8 mouse cellular contexts compared by ENCODE assay signal in genomic region chr19:6969291-6969664, GRCm38 (mm10). TPM values are rescaled to one million over a fixed set of nuclear protein-coding genes. Genes with fewer than 3 reads are reported as not detected.
DNase-seq lines count a peak whose midpoint lies in the region; ATAC-seq and TF ChIP-seq lines count a peak whose summit lies in the region.

No protein-coding gene starts in this region.

- WGBS in liver, embryonic 12.5 days (ENCODE audit: insufficient replicate concordance) = under 1% methylated on average over 17 of the region's 20 CpGs

- no peaks in the 10 kb centered on the region for H3K9me3 ChIP-seq in liver, embryonic 12.5 days (replicated peaks)

- H3K4me3 ChIP-seq in testis, adult 2 months (ENCODE audit: control insufficient read depth, low read depth, low read length) = peak overlapping the region; percentile 82
- peak overlapping the region; percentile 67 for H3K4me3 ChIP-seq in liver, embryonic 12.5 days

- H3K4me2 ChIP-seq in liver, embryonic 12.5 days = peak overlapping the region; percentile 96

- peak overlapping the region; percentile 79 for H3K9ac ChIP-seq in liver, embryonic 12.5 days

- no peaks in the 10 kb centered on the region for H3K27me3 ChIP-seq in testis, adult 2 months (ENCODE audit: control insufficient read depth, insufficient read depth, low read length)
- H3K27me3 ChIP-seq in liver, embryonic 12.5 days (replicated peaks) = peaks cover 8% of the 10 kb centered on the region; the same call in 1 of the 2 replicates

- TF ChIP-seq CTCF in testis, adult 2 months (IDR thresholded peaks at IDR 0.05; ENCODE audit: control insufficient read depth, insufficient read depth, insufficient replicate concordance, low read depth, low read length) = no peak

- ATAC-seq in liver, embryonic 12.5 days = no peak
- no peak for ATAC-seq in megakaryocyte progenitor cell, adult 5-6 weeks (replicated peaks; ENCODE audit: poor library complexity)

- no peak for TF ChIP-seq POLR2A in testis, adult 2 months (IDR thresholded peaks at IDR 0.05; ENCODE audit: control insufficient read depth, low read depth, low read length)

- H3K27ac ChIP-seq in testis, adult 2 months (ENCODE audit: control insufficient read depth, insufficient read depth, low read depth, low read length) = no peak overlapping the region
- H3K27ac ChIP-seq in liver, embryonic 12.5 days = 0 out of 2 replicates have a peak overlapping the region, but pooled peaks have one; percentile 41

- DNase-seq in embryo, embryonic 10 days (ENCODE audit: low spot score) = peak; percentile 41
- no peak for DNase-seq in embryo, embryonic 9.5 days (ENCODE audit: extremely low spot score)
- DNase-seq in testis, postnatal 14 days (ENCODE audit: low spot score) = no peak
- DNase-seq in adrenal gland, postnatal 36 days = no peak
- DNase-seq in urinary bladder, postnatal 14 days (ENCODE audit: low spot score) = no peak

- no peaks in the 10 kb centered on the region for H3K36me3 ChIP-seq in testis, adult 2 months (ENCODE audit: control insufficient read depth, insufficient read depth, low read length)
- H3K36me3 ChIP-seq in liver, embryonic 12.5 days = peaks cover 23% of the 10 kb centered on the region

- H3K4me1 ChIP-seq in testis, adult 2 months (ENCODE audit: control insufficient read depth, insufficient read depth, low read length) = peaks cover 24% of the 10 kb centered on the region
- peaks cover 62% of the 10 kb centered on the region for H3K4me1 ChIP-seq in liver, embryonic 12.5 days

RNA-seq across cellular contexts. Expression of gene Ppp1r14b, which starts 5.5 kb away (rescaled TPM):
- 139 and 154 TPM in 2 replicates for polyA plus RNA-seq in testis, adult 2 months (2012; rRNA removed)
- polyA plus RNA-seq in liver, embryonic 12.5 days (2016; fragmentation: Nextera tagmentation; extraction: Ambion mirVana) = 153 and 155 TPM in 2 replicates
- total RNA-seq in megakaryocyte progenitor cell, adult 5-6 weeks (2015) = 190 and 236 TPM in 2 replicates
- 131 and 141 TPM in 2 replicates for total RNA-seq in megakaryocyte progenitor cell, adult 5-6 weeks (2017)
- total RNA-seq in adrenal gland, postnatal 36 days (2021) = 100 to 1,000 TPM; 203 TPM

RNA-seq across cellular contexts. Expression of gene Plcb3, which starts 7.0 kb away (rescaled TPM):
- polyA plus RNA-seq in testis, adult 2 months (2012; rRNA removed) = 13.9 and 14.6 TPM in 2 replicates
- polyA plus RNA-seq in liver, embryonic 12.5 days (2016; fragmentation: Nextera tagmentation; extraction: Ambion mirVana) = 13.6 and 14.4 TPM in 2 replicates
- 5.0 and 6.8 TPM in 2 replicates for total RNA-seq in megakaryocyte progenitor cell, adult 5-6 weeks (2015)
- total RNA-seq in megakaryocyte progenitor cell, adult 5-6 weeks (2017) = 7.3 and 7.6 TPM in 2 replicates
- total RNA-seq in adrenal gland, postnatal 36 days (2021) = 10 to 100 TPM; 41.8 to 44.5 TPM

RNA-seq across cellular contexts. Expression of gene Fkbp2, which starts 11.0 kb away (rescaled TPM):
- 28.3 and 29.1 TPM in 2 replicates for polyA plus RNA-seq in testis, adult 2 months (2012; rRNA removed)
- 91.7 and 92.0 TPM in 2 replicates for polyA plus RNA-seq in liver, embryonic 12.5 days (2016; fragmentation: Nextera tagmentation; extraction: Ambion mirVana)
- total RNA-seq in megakaryocyte progenitor cell, adult 5-6 weeks (2015) = 123 and 129 TPM in 2 replicates
- total RNA-seq in megakaryocyte progenitor cell, adult 5-6 weeks (2017) = 176 and 181 TPM in 2 replicates
- 100 to 1,000 TPM in 1 of 2 experiments, 10 to 100 TPM in 1; 93.3 to 103 TPM for total RNA-seq in adrenal gland, postnatal 36 days (2021)

RNA-seq across cellular contexts. Expression of gene Vegfb, which starts 18.2 kb away (rescaled TPM):
- 7.5 and 8.4 TPM in 2 replicates for polyA plus RNA-seq in testis, adult 2 months (2012; rRNA removed)
- 23.2 and 23.3 TPM in 2 replicates for polyA plus RNA-seq in liver, embryonic 12.5 days (2016; fragmentation: Nextera tagmentation; extraction: Ambion mirVana)
- 30.4 and 33.1 TPM in 2 replicates for total RNA-seq in megakaryocyte progenitor cell, adult 5-6 weeks (2015)
- 11.6 and 13.6 TPM in 2 replicates for total RNA-seq in megakaryocyte progenitor cell, adult 5-6 weeks (2017)
- 10 to 100 TPM; 92.0 to 95.7 TPM for total RNA-seq in adrenal gland, postnatal 36 days (2021)

RNA-seq across cellular contexts. Expression of gene Dnajc4, which starts 23.1 kb away (rescaled TPM):
- polyA plus RNA-seq in testis, adult 2 months (2012; rRNA removed) = 109 and 123 TPM in 2 replicates
- 12.1 and 12.7 TPM in 2 replicates for polyA plus RNA-seq in liver, embryonic 12.5 days (2016; fragmentation: Nextera tagmentation; extraction: Ambion mirVana)
- total RNA-seq in megakaryocyte progenitor cell, adult 5-6 weeks (2015) = 10.2 and 11.5 TPM in 2 replicates
- 8.6 and 17.8 TPM in 2 replicates for total RNA-seq in megakaryocyte progenitor cell, adult 5-6 weeks (2017)
- total RNA-seq in adrenal gland, postnatal 36 days (2021) = 10 to 100 TPM; 38.5 to 46.1 TPM

Comparison
In these comparisons a context has a peak if more than half of its experiments do, and no peak if none do; other contexts are left out.
1. RNA of gene Plcb3, which starts 7.0 kb away (total RNA-seq): 41.8 to 44.5 TPM in adrenal gland, postnatal 36 days; 5.0 to 7.6 TPM in megakaryocyte progenitor cell, adult 5-6 weeks; every median in the first group is over 4 times any median in the second.